Mouse (Mus musculus) fibroblast of lung, adult 2 months (primary cell): Measurements from ENCODE around the gene Grid1.

Experiments
- DNase-seq: peaks from one replicate; pipeline ENCODE4 v3.0.0-alpha.2; 2011; ENCODE audit warnings: low read depth

Gene Grid1

DNA sequence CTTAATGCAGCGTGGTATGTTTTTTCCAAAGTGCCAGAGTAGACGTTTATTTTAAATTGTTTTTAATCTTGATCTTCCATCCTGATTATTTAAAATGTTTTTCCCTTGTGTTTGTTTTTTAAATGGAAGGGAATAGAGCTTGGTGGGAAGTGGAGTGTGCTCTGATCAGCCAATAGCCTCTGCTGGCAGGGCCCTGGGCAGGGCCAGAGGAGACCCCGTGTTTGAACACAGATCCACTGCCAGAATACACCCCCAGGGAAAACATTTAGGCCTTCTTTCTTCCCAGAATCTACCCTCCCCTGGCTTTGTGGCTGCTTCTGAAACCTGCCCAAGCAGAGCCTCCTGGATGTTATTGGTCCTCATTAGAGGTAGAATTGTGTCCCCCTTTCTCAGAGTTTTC lies 188.8 kb downstream of the Grid1 start:
- DNase-seq, result no peak

DNA sequence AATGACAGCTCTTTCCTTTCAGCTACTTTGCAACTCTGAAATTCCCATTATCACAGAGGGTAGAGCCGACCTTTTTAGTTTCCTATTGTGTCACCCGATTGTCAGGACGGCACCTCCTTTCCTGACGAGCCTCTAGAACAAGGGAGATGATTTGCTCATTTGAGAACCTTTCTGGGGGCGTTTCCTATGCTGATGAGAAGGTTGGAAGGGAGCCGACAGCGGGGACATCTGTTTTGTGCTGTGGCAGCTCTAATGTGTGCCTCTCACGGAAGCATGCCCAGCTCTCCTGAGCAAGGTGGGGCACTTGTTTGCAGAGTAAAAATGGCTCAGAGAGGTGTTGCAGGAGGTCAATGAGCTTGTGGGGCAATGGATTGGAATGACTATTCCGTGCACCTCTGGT lies 189.2 kb downstream of the Grid1 start:
- no peak for DNase-seq

DNA sequence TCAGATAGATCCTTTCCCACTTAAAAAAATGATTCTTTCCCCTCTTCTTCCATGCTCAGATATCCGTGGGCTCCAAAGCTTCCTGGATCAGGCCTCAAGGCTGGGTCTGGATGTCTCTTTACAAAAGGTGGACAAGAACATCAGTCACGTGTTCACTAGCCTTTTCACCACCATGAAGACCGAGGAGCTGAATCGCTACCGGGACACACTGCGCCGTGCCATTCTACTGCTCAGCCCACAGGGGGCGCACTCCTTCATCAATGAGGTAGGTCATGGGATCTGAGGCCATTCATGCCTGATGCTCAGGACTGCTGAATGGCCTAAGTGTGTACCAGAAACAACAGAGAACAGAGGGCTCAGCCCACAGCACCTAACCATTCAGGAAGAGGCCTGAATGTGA lies 206.8 kb downstream of the Grid1 start:
- DNase-seq, result no peak

DNA sequence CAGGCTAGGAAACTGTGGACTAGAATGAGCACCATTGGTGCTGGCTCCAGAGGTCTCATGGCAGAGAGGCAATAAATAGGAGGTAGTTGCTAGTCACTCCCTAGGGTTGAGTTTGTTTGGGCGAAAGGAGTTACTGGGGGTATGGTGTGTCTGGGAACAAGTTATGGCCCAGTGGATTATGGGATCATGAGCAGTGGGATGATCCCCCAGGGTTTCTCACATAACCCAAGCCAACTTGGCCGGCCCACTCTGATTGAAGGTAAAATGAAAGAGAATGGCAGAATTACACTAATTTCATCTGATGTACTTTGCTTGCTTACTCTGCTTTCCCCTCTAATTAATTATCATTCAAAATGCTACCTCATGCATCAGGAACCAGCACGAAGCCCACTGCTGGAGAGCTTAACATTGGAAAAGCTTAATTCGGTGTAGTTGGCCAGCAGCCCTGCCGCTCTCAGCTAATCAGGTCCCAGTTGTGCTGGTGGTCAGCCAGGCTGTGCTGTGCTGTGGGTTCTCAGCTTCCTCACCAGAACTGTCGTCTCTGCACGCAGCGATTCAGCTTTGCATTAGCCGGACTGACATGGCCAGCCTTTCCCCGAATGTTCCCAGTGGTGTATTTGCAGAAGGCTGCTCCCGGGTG lies 207.7 kb downstream of the Grid1 start:
- DNase-seq, result no peak

DNA sequence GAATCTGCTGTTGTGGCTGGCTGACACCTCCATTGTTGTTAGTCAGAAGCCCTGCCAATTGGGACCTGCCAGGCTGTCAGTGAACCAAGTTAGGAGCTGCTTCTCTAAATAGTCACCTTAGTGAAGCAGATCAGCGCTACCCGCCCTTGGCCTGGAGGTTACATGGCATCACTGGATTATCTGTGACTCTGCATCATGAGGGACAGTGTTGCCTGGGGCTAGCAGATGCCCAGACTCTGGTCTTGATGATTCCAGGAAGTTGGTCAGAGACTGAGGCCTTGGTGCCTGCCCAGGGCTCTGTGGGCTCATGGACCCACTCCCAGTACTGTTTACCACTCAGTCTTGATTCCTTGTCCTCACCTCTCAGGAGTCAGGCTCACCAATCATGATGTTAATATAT lies 209.7 kb downstream of the Grid1 start:
- DNase-seq, result no peak

DNA sequence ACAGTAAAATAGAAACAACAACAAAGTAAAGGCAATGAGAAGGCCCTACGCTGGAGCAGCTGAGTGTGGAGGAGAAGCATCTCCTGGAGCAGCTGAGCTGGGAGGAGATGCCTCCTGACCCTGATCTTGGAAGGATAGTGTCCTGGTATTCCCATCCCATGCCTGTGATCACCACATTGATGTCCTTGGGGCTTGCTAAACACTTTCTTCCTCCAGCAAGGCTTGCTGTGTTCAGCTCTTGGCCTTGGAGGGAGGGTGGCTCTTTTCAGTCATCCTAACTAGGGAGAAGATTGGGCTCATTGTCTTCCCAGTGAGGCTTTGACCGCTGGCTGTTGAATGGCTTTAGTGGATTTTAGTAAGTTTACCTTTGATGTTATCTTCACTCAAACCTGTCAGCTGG lies 210.4 kb downstream of the Grid1 start:
- no peak for DNase-seq

DNA sequence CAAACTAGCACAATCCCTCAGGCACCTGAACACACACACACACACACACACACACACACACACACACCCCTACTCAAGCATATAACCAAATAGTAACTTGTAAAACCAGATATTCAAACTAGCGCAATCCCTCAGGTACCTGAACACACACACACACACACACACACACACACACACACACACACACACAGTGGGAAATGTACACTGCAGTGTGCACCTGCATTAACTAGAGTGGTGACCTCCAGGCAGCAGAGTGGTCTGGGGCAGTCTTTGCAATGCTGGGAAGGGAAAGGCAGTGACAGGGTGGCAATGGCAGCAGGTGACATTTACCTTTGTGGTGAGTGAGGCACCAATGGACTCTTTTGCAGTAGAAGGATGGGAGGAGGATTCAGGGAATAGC lies 212.4 kb downstream of the Grid1 start:
- no peak for DNase-seq

DNA sequence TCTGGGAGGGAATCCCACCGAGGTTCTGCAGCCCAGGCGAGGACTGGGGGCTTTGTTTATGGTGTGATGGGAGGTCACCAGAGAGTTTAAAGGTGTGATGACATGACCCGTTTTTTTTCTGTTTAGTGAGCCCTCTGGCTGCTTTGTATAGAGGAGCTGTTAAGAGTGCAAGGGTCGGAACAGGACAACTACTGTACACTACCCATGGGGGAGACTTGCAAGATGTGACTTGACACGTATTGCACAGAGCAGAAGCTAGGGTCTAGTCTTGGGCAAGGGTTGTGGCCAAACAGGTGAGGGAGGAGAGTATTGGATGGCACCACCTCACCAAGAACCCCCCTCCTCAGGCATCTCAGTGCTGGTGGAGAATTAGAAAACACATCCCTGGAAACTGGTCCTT lies 224.4 kb downstream of the Grid1 start:
- DNase-seq, result no peak

DNA sequence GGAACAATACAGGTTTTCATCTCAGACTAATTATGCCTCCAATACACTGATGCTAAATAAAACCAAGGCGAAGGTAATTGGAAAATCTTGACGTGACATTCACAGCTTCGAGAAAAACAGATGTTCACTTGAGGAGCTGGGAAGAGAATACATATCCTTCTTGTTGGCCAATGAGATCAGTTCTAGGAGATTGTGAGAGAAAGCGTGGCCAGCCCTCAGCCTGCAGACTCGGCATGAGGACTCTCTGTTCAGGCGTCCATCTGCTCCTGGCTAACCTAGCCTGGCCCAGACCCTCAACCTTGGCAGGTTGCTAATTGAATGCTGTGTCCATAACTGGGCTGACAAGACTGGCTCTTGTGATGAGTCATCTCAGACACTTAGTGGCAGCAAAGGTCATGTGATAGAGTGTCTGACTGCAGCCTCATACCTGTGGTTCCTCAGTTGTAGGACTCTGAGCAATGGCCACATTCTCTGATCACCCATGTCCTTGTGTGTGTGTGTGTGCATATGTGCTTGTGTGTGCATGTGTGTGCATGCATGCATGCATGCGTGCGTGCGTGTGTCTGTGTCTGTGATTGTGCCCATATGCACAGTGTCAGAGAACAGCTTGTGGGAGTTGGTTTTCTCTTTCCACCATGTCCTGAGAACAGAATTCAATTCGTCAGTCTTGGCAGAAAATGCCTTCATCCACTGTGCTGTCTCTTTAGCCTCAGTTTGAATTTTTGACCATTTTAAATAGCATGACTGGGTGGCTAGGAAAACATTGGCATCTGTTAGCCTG lies 225.2 kb downstream of the Grid1 start:
- no peak for DNase-seq

DNA sequence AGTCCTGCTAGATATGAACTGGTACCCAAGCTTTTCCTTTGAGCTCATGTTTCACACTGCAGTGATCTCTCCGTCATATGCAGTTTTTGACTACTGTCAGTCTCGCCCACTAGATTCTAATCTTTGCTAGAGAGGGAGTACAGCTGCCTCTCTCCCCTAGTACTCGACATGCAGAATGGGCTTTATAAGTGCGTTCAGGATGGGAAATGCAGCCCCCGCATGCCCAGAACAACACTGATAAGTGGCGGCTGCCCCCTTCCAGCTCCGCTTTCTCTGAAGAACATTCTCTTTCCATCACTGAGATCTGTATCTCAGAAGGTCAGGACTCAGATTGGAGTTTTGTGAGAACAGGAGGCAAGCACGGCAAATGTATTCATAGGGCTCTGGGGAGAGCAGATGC lies 229.3 kb downstream of the Grid1 start:
- DNase-seq, result no peak

DNA sequence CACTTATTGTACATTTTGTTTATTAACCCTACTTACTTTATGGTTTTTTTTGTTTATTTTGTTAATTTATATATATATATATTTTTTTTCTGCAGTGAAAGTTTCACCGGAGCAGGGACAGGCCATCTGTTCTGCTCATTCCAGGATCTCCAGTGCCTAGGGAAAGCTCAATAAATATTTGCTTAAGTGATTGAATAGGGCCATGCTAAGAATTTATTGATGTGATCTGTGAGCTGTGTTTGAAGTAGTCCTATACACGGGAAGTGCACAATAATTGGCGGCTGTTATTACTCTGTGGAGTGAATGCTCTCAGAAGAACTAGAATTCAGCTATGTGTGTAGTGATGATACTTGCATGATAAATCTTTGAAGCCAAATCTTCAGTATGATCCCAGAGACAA lies 234.2 kb downstream of the Grid1 start:
- DNase-seq, result no peak

DNA sequence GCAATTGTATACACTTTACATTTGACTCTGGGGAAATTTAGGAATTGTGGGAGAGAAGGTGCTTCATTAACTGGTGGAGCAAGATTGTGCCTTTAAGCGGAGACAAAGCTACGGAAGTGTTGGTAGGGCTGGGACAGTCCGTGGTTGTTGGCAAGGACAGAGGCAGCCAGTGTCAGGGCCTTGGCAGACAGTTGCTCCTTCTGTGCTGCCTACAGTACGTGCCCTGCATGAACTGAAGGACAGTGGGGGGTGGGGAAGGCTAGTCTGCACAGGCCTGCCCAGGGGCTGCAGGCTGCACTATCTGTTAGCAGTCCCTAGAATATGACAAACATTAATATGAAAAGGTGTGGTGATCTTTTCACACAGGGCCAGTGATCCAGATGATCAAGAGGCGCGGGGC lies 254.7 kb downstream of the Grid1 start:
- DNase-seq, result no peak

DNA sequence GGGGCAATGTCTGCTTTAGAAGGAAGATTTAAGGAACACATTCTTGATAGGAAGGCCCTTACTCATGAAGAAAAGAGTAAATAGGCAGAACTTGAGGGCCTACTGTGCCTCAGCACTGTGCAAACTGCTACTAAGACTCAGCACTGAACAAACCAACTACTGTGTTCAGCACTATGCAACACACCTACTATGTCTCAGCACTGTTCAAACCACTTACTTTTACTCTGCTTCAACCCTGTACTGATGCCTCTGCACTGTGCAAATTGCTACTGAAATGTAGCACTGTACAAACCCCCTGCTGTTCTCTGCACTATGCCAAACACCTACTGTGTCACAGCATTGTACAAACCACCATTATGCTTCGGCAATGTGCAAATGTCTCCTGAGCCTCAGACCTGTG lies 260.0 kb downstream of the Grid1 start:
- DNase-seq, result no peak

DNA sequence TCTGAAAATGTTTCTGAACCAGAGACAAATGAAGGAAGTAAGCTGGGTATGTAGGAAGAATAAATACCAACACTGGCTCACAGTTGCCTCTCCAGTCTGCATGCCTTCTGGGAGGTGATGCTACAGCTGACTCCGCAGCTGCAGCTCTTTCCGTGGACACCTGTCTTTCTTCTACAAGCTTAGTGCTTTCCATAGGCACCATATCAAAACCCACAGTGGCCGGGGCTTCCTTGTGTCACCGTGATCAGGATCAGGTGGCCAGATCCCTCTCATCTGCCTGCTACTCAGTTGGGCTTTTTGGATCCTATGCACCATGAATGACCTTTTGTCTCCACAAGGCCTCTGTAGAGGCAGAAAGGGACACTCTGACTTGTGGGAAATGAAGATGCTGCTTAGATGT lies 272.7 kb downstream of the Grid1 start:
- no peak for DNase-seq

DNA sequence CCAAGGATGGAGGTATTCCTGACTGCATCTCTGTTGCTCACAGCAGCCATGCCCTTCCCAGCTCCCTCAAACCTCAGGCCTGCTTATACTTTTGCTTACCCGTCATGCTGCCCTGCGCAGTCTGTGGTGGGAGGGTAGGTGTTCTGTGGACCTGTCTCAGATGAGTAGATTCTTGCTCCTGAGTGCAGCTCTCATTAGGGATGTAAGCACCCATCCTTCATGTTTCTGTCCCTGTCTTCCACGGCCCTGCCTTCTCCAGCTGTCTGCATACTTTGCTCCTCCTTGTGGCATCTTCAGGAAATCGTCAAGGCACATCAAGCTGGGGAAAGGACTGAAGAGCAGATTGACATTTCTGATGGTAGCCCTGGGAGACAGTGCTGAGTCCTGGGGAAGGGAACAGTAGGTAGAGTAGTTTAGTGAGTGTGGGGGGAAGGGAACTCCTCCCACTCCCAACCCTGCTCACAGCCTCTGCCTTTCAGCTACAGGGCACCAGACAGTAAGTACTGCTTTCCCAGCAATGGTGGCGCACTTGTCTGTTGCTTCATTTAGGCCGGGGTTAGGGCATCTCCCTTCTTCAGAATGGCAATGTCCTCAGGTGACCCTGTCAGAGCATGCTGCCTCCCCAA lies 273.8 kb downstream of the Grid1 start:
- no peak for DNase-seq

DNA sequence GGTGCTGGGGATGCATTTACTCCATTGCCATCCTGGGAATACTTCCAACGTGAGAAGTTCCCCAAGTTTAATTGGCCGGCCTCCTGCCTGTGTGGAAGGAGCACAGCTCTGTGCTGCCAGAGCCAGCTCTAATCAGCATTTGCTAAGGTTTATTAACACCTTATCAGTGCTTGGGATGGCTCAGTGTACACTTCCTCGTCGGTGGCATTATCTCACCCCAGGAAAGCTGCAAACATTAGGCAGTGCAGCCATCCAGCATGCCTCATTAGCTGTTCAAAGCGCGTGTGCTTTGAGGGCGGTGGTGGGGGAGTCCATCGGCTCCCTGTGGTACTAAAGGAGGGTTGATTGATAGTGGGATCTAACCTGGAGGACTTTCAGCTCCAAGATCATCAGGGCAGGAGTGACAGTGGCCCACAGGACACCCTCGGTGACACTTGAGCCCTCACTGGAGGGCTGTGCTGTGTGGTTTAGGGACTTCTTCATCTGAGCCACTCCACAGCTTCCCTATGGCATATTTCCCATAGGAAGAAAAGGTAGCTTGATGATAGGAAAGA lies 275.7 kb downstream of the Grid1 start:
- no peak for DNase-seq

DNA sequence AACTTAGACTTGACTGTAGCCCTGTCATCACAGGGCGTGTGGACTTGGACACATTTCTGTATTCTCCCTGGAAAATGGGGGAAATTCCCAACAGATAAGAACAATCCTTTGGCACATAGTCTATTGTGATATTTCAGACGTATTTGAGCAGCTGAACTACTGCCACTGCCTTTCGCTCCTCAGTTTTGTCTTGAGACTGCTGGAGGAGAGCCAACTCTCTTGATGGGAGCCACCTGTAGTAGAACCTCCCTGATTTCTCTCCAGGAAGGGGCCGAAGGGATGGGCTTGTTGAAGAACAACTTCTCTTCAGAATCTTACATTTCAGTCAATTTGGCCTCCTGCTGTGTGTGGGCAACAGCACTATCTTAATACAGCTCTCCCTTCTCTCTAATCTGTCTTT lies 276.2 kb downstream of the Grid1 start:
- no peak for DNase-seq

DNA sequence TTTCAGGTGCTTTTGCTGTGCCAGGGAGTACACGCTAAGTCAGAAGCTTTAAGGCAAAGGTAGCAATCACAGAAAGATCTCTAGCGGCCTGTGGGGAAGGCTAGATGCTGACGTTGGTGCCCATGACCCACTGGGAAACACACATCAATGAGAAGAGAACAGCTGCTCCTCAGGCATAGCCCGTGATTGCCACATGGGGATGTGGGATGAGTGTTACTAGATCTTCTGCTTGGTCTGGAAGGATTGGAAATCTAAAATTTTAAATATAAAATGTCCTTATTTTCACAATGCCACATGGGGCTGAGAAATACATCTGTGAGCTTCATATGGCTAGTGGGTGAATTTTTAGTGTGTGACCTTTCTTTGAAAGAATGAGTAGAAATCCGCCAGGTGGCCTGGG lies 277.3 kb downstream of the Grid1 start:
- no peak for DNase-seq

DNA sequence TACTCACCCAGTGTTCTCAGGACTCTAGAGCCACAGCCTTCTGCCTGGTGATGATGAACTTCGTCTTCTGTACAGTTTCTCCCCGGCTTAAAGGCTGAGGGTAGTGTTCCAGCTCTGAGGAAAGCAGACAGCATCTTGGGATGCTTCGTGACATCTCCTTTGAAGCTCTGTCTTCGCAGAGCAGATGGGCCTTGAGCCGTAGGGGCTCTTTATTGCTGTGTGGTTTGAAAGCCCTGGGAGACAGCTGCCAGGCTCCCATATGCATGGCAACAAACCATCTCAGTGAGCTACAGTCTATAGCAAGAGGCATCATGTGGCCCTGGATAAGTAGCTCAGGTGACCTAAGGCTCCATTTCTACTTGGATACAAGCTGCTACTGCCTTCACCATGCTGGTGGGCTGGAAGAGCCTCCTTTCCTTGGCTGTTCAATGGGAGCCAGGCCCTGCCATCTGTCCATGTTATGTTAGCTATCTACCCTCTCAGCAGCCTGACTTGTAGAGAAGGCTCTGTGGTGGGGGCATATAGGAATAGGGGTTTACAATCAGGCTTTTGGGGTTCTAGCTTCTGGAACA lies 283.8 kb downstream of the Grid1 start:
- DNase-seq, result no peak

DNA sequence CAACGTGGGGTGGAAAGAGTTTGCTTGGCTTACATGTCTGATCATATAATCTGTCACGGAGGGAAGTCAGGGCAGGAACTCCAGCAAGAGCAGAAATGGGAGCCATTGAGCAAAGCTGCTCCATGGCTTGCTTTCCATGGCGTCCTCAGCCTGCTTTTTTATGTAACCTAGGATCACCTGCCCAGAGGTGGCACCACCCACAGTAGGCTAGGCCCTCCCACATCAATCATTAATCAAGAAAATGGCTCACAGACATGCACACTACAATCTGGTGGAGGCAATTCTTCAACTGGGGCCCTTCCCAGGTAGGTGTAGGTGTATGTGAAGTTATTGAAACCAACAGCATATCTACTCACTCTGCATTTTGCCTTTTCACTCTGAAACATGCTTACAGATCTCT lies 287.7 kb downstream of the Grid1 start:
- DNase-seq, result no peak

DNA sequence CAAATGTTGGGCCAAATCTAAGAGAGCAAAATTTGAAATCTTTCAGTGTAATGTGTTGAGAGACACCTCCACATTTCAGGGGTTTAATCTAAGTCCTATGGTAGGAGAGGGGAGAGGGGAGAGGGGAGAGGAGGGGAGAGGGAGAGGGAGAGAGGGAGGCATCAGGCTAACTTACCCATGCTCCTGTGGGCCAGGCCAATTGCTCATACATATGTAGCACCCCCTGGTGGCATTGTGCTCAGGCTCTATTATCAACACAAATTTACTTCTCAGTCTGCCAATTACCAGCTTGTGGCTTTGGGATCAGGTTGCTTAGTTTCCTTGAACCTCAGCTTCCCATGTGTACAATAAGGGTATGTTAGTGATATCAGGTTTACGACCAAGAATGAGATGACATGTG lies 291.0 kb downstream of the Grid1 start:
- no peak for DNase-seq

DNA sequence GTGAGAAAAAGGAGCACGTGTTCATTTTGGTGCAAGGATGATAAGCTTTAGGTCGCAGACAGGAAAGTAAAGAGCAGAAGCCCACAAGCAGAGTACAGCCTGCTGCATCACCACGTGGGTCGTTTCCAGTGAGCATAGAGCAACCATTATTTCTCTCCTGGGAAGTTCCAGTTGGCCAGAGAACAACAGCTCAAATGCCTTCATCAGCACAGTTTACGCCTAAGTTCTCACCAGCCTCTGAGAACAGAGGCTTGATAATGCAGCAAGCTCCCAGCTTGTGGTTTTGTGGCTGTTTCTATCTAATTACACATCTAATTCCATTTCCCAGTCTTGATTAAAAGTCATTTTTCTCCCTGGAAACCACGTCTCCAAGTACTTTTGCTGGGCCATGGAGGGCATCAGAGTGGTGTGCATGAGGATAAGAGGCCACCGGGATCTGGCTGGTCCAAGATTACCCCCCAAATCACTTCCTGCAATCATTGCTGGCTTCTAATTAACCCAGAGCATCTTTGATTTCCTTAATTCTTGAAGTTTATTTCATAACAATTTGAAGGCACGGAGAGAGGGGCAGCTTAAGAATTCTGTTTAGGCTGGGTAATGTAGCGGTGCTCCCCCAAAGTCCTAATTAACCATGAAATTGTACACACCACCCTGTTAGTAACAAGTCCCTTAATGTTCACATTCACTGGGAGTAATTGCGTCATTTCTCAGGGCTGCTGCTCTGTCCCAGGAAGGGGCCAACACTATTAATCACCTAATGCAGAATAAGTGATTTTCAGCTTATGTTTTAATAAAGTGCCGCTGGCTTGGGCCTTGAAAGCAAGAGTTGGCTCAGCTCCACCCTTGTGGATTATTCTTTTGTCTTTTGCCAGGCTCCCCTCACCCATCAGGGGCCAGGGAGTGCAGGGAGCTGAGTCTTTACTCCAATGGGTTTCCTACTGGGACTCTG lies 292.7 kb downstream of the Grid1 start:
- DNase-seq, result no peak
